Mouse (Mus musculus) hindlimb bud, embryonic 11.5 days (tissue): ENCODE data around the gene Ghr.

Source experiments
- DNase-seq: peaks from one replicate; pipeline ENCODE4 v3.0.0-alpha.2; 2012; ENCODE audit warnings: low read depth, low spot score; ENCODE audit errors: extremely low spot score

Ghr gene

GRCm38 (mm10) chr15:3536309-3536900, 46.9 kb downstream of the Ghr start:
- DNase-seq = no peak

DNA sequence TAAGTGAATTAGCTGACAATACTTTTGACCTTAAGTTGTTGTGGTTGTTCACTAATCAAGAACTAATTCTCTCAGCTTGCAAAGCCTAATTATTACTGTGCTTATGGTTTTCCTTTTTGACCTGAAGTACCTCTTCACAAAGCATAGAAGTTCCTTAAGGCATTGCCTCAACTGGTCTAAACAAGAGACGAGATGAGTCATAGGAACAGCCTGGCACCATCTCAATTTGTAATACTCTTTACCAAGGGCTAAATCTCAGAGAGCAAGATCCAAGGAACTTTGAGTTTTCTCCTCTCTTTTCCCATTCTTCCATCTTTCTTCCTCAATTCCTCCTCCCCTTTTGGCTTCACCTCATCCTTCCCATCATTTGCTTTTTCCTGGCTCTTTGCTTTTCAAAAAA, 69.3 kb downstream of the Ghr start:
- no peak for DNase-seq

GRCm38 (mm10) chr15:3512380-3512779, 70.9 kb downstream of the Ghr start:
- no peak for DNase-seq

DNA sequence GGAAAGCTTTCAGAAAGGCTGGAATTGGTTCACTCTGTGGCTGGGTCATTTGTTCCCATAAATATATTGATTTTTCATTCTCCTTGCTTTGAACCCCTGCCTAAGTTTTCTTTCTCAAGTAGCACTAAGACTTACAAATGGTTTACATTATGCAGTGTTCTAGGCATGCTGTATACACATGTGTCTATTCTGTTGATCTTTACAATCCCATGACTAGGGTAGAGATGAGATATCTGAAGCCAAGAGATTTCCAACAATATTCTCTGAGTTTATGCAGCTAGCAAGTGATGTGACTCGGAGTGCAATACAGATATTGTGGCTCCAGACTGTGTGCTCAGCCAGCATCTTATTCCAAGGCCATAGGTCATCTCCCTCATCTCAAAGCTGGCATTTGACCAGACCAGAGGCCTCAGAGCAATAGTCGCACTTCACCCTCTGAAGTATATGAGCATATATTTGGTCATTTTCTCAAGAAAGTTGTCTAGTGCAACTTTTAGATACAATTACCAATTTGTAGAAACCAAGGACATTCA, 71.6 kb downstream of the Ghr start:
- no peak for DNase-seq

- DNase-seq = no peak
Measured at GRCm38 (mm10) chr15:3509089-3509488, 74.2 kb downstream of the Ghr start.

DNA sequence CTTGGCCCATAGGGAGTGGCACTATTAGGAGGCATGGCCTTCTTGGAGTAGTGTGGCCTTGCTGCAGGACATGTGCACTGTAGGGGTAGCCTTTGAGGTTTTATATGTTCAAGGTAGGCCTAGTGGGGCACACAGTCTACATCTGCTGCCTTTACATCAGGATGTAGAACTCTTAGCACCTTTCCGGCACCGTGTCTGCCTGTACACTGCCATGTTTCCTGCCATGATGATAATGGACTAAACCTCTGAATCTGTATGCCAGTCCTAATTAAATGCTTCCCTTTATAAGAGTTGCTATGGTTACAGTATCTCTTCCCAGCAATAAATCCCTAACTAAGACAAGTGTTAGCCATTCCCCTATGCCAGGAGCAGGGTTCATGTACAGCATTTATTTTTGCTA, 76.0 kb downstream of the Ghr start:
- DNase-seq = no peak

DNA sequence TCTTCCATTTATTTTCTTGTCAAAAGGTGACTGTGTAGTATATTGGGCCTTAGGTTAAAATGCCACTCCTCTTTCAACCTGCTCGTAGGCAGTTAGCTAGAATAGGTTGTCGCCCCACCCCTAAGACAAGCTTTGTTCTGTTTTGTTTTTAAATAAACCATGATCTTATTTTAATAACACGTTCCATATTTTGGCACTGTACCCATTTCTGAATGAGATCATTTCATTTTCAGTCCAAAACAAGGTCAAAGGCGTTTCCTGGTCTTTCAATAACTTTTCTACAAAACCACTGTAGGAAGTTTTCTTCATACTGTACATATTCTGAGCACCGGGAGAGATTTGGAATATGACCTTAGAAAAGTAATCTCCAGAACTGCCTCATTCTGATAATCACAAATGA, 78.6 kb downstream of the Ghr start:
- no peak for DNase-seq

DNA sequence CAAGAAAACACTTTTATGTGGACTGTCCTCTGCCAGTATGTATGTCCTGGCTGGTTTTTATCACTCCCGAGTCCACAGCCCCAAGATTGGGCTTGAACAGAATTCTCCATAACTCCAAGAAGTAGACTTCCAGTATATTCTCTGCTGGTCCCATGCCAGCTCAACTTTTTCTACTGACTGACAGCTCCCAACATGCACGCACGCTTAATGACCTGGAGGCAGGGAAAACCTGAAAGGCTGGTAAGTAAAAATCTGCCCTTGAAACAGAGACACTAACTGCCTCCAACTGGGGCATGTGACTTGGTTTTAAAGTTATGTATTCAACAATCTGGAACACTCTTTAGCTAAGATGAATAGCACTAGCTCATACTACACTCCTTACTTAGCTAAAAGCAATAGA, 81.6 kb downstream of the Ghr start:
- DNase-seq = no peak

DNA sequence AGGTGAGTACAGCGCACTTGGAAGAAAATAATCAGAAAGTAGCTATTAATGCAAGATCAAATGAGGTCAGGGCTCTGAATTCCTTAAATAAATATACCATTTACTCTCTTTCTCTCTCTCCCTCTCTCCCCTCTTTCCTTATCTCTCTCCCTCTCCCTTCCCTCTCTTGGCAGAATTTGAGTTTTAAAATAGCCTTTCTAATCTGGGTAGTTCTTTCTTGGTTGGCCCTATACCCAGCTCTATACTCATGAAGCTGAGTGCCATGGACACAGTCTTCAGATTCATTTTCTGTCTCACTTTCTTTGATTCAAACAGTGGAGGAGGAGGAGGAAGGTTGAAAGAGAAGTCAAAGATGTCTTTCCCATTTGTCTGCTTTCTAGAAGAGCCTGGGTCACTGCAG, 84.3 kb downstream of the Ghr start:
- no peak for DNase-seq

GRCm38 (mm10) chr15:3497946-3498580, 85.2 kb downstream of the Ghr start:
- no peak for DNase-seq

DNA sequence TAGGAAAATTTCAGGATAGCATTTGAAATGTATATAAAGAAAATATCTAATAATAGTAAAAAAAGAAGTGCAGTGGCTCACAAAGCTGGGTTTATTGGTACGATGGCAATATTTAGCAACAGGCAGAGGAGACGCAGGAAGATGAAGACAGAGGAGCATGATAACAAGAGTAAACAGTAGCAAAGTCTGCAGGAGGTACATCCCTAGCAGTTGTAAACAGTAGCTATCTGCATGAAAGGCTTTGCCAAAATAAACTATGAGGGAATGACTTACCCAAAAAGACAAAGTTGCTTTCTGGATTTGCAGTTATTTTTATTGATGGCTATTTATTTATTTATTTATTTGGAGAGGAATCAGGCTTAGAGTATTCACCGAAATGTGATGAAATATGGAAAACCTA, 92.4 kb downstream of the Ghr start:
- no peak for DNase-seq

DNA sequence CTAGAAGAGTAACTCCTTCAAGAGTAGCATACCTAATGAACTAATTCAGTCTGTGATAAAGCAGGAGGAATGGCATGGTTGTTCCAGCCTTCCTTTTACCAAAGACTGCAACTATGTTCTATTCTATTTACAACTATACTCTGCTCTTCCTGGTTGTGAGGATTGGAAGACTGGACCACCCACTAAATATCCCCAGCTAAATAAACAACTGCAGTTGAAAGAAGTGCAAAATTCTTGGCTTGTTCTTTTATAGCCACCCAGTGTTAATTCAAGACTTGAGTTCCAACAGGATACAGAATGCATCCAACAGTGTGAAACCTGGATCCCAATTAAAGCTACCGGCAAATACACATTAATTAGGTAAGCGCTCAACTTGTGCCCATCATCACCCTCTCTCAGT, 93.3 kb downstream of the Ghr start:
- no peak for DNase-seq

- no peak for DNase-seq
Measured at GRCm38 (mm10) chr15:3489180-3489579, 94.1 kb downstream of the Ghr start.

- DNase-seq = no peak
Measured at GRCm38 (mm10) chr15:3488601-3489000, 94.7 kb downstream of the Ghr start.

DNA sequence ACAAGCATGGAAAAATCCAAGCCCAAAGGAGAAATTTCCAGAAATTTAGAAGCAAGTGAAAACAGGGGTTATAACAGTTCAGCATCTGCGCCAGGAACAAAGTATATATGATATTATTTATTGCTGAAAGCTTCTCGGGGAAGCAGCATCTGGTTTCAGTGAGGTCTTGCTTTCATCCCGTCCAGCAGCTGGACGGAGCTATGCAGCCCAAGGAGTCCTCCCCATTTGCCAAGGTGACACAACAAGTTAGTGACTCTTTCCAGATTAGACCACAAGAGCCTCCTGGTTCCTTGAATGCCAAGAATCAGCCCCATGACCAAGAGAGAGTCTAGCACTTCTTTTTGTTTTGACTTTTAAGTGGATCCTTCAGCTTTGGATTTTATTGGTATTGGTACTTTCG, 96.6 kb downstream of the Ghr start:
- no peak for DNase-seq

GRCm38 (mm10) chr15:3485367-3485766, 97.9 kb downstream of the Ghr start:
- no peak for DNase-seq

DNA sequence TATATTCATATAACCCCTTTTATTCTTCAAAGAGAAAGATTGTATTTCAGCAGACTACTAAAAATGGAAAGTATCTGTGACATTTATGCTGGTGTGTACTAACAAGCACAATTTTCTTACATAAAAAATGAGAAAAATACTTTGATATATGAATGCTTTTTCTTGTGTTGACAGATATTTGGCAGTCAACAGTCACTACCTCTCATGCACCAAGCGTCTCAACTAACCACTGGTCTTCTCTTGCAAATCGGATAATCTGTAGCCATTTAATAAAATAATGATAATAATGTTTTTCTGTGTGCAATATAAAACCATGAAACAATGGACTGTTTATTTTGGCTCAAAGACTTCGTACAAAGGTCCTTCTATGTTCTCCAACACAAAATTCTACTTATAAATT, 99.8 kb downstream of the Ghr start:
- no peak for DNase-seq

DNA sequence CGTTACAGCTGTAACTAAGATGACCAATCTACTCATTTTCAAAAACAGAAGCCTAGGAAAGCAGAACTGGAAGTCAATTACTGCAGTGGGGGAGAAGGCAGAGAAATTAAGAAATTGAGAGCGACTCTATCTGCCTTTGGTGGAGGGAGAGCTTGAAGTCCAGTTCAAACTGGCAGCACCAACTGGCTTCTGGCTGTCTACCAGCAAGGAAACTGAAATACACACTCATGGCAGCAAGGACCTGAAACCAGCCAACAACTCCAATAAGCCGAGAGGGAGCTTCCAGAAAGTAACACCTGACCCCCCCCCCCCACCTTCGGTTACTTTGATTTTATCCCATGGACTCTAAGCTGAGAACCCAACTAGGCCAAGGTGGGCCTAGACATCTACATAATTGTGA, 114.1 kb downstream of the Ghr start:
- no peak for DNase-seq

DNA sequence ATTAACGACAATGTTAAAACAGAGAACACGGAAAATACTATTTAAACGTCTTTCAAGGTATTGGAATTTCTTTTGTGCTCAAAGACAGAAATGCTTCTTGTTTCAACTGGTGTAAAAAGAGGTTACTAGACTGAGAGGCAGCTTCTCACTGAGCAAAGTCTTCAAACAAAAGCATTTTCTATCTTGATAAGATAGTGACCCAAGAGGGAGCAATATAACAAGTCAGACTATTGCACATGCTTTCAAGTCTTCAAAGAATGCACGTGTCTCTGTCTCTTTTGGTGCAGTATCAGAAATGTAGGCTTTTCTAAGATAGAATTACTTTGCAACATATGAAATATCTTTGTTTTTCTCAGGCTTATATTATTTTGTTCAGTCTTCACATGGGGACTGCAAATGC, 116.7 kb downstream of the Ghr start:
- no peak for DNase-seq

DNA sequence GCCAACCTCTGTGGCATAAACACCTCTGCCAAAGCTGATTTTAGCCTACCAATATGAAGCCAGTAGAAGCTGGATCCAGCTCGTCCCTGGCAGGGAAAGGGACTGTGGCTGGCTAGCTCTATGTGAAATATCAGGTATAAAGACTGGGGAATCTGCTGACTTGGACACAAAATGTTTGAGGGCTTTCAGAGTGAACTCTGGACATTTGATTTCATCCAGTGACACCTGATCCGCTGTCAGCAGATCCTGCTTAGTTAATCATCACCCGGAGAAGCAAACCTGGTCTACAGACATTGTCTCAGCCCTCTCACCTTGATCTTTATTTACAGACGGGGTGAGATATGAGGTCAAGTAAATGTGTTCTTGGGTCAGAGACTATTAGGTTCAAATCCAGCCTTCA, 118.5 kb downstream of the Ghr start:
- no peak for DNase-seq

DNA sequence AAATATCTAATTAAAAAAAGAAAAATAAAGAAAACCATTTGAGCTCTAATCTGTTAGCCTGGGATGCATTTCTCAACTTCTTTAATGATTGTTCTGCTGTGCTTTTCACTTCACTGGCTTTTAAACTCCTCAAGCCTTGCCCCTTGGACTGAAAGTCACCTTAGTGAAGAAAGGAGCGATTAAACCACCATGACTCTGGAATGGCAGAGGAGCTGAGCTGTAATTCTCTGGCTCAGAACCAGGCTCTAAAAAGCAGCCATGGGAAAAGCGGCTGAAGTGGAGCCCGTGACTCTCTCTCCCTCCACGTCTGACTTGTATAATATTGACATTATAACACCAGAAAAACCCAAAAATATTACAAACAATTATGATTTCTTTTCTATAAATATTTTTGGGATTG, 126.7 kb downstream of the Ghr start:
- no peak for DNase-seq

GRCm38 (mm10) chr15:3455572-3455971, 127.7 kb downstream of the Ghr start:
- DNase-seq = no peak
